Mouse (Mus musculus) ovary, postnatal 14 days (tissue): ENCODE data around the gene Cux1.
"Not testable (repeated sequence)": the region's sequence is repeated elsewhere in the genome, so short reads cannot be mapped to it uniquely, and the experiment has no call there.

Source experiments
- DNase-seq: peaks from one replicate; pipeline ENCODE4 v3.0.0; 2022; ENCODE audit warnings: low spot score

Cux1 gene

DNA sequence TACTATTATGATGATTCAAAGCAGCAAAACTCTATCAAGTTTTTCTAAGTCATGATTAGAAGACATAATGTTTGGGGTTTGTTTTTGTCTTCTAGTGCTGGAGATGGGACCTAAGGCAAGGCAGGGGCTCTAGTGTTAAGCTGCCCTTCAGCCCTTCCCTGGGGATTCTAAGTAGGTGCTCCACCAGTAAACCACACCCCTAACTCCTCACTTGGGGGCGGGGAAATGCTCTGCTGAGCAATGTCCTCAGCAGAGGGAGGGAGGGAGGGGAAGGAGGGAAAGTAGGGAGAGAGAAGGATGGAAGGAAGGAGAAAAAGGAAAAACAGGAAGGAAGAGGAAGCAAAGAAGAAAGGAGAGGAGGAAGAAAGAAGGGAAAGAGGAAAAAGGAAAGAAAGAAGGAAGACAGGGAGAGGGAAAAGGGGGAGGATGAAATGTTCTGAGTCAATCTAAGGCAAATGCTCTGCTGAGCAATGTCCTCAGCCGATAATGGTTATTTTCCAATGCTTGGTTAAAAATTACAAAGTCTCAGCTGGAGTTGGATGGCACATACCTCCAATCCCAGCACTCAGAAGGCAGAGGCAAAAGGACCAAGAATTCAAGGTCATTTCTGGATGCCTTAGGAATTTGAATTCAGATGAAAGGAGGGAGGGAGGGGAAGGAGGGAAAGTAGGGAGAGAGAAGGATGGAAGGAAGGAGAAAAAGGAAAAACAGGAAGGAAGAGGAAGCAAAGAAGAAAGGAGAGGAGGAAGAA lies 96.1 kb downstream of the Cux1 start:
- not testable (repeated sequence) for DNase-seq

DNA sequence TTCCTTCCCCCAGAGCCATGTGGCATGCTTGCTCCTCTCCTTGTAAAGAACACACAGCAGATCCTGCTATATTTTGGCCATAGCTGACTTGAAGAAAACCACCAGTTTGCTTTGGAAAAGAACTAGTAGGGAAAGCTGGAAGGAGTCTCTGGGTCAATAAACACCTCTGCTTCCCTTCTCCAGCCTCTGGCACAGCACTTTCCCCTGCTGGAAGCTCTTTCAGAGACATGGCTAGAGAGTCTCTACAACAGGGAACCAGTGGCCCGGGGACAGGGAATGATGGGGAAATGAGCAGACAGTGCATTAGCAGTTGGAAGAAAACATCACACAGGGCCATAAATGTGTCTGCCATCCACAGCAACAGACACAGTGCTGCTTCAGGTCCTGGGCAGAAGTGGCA lies 98.0 kb downstream of the Cux1 start:
- no peak for DNase-seq

DNA sequence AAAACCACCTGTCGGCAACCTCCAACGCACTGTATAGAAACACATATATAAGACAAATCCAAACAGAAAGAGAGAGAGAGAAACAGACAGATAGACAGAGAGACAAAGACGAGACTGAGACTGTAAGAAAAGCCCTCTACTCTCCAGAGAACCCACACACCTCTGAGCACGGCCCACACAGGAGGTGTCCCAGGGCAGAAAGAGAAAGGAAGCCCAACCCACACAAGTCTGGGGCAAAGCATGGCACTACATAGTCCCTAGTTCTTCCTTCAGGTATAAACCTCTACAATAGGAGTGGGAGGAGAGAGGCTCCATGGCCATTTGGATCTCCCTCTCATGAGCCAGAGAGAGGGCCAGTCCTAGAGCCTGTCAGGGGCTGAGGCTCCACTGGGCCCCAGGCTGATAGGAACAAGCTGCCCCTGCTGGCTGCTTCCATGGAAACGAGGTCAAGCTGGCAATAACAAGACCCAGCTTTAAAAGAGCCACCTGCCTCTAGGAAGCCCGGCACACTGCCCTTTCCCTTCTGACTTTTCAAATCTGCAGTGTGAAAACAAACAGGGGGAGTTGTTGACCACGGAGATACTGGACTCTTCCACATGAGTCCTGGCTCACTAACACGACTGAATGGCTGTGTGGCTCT lies 99.8 kb downstream of the Cux1 start:
- peak; percentile 31 for DNase-seq

DNA sequence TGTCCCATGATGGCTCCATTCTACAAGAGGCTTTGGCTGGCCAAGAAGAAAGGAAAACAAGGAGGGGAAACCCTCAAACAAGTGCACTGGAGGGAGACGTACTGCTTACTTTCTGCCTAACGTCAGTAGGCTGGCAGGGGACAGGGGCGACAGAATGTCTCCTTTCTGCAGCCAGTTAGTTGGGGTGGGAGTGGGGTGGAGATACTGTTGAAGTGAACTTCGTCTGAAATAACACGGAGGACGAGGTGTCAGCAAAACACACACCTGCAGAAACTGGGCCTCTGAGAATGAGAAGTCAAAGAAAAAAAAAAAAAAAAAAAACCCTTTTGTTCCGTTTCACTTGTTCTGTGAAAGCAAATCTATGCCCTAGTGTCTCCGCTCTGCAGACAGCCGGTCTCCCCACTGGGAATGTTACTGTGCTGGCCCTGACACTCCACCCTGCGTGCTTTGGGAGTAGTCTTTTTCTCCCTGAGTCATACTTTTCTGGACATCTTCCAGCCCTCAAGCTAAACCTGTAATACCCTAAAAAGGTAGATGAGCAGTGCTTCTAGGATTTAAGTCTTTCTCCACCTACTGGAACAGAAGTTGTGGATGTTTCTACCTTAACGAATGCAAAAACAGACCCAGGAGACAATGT lies 101.4 kb downstream of the Cux1 start:
- no peak for DNase-seq

DNA sequence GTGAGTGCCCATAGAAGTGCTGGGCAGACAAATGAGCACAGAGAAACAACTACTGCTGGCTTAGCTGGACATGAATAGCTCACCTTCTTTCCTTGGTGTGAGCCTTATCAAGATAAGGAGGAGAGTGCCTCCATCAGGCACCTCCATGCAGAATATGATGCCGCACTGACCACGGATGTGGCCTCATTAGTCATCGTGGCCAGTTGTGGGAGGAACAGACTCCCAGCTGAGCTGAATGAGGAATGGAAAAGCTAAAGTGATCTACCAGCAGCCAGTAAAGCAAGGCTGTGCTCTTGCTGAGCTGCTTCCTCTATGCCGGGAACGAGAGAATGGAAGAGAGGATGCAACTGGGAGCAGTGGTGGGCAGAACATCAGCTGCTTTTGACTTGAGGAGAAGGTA lies 101.9 kb downstream of the Cux1 start:
- DNase-seq, result no peak

DNA sequence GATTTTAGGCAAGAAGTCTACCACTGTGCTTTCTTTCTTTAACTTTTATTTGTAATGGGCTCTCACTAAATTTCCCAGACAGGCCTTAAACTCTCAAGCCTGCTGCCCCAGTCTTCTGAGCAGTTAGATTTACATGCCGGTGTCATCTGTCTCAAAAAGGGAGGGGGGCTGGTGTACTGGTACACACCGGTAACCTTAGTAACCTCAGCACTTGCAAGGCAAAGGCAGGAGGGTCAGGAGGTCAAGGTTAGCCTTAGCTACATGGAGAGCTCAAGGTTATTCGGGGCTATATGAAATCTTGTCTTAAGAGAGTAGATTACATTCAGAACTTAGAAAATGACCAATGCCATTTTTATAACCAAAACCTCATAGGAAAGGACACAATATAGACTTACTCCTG lies 102.4 kb downstream of the Cux1 start:
- DNase-seq, result no peak

DNA sequence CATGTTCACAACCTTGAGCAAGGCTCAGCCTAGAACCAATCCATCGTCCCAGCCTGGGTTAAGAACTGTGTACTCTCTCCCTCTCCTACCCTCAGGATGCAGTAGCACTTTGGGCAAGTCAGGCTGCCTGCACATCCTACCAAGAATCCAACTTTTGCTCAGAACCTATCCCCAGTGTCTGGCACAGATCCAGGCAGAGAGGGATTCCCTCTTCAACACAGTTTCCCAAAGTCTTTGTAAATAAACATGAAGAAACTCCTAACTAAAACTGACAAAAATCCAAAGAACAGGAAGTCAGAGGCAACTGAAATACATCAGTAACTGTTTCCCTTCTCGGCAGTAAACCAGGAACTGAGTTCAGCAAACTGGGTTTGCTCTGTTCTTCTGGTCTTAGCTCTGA lies 103.2 kb downstream of the Cux1 start:
- no peak for DNase-seq

DNA sequence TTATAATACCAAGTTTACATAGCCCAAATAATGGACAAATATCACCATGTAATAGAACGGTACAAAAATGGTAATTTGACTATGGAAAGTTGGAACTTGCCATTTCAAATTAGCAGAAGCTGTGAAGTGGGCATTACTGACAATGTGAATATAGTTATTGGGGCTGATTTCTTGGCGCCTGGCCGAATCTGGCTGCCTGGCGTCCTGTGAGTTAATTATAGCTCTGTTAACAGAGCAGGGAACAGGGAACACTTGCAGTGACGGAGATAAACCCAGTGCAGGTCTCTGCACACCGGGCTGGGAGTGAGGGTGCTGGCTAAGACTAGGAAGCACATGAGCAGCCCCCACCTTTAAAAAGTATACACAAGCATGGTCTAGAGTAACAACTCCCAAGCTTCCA lies 104.7 kb downstream of the Cux1 start:
- DNase-seq, result no peak

DNA sequence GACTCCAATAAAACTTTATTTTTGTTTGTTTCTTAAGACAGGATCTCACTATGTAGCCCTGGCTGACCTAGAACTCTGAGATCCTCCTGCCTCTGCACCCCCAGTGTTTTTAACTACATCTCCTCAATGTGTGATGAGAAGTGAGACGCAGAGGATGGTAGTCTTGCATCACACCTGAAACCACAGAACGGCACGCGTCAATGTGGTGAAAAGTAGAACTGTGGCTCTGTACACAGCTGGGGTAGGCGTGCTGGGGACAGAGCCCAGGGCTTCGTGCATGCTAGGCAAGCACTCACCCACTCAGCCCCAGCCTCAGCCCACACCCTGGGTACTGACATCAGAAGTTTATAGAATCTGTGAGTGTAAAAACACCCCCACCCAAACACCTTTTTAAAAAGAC lies 107.4 kb downstream of the Cux1 start:
- no peak for DNase-seq

DNA sequence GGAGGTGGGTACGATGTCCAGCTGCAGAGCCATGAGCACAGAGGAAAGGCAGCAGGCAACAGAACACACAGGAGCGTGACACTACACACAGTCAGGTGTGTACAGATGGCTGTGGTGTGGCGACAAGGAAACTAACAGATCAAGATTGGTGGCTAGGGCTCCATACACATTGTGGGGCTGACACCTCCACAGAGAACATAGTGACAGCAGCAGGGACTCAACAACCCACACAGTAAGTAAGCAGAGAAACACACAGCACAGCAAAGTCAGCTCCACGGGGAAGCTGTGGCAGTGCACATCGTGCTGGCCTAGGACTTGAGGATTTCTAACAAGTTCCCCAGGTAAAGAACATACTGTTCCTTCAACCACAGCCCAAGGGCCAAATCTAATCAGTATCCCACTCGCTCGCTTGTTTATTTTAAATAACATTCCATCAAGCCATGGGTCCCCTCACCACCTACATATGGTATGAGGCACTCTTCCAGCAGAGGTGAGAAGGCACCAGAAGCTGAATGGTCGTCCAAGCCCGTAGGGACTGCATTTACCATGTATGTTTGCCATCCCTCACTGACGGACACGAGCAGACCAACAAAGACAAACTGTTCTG lies 108.3 kb downstream of the Cux1 start:
- no peak for DNase-seq

DNA sequence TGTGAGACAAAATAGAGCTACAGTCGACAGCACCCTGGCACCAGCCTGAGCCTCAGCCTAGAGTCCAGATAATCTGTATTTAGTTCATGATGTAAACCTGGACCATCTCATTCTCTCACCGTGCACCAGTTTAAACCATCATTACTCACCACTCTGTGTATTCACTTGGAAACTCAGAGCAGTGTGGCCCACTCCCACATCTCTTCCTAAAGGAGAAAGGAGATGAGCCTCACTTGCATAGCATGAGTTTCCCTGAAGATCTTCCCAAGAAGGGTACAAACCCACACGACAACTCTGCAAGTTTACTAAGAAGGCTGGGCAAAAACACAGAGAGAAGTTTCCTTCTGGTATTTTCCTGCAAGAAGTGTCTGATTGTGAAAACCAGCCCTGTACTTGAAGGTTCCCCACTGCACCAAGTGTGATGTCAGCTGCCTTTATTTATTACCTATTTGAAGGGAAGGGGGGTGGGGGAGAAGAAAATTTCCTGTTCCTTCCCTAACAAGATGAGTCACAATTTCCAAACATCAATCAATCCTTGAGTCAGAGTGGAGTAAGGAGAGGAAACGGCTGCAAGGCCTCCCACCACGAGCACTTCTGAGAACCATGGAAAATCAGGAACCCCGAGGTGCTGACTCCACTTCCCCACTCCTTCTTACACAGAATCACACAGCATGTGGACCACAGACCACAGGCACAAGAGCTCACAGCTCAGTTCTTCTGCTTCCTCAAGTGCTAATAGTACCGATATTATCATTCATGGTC lies 109.0 kb downstream of the Cux1 start:
- DNase-seq, result no peak

DNA sequence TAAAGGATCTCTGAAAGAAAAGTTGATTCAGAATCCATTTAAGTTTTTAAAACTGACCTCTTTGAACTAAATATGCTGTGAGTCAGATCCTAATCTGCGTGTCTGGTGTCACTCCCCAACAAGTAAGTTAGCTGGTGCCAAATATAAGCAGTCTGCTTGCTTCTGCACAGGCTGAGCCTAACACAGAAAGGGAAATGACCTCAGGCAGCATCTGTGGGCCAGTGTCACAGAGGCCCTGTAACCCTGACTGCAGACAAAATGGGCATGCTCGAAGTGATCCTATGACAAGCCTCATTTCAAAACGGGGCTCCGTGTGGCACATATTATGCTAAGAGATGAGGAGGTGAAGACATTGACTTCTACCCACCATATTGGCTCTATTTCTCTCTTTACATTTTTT lies 110.9 kb downstream of the Cux1 start:
- DNase-seq, result no peak

DNA sequence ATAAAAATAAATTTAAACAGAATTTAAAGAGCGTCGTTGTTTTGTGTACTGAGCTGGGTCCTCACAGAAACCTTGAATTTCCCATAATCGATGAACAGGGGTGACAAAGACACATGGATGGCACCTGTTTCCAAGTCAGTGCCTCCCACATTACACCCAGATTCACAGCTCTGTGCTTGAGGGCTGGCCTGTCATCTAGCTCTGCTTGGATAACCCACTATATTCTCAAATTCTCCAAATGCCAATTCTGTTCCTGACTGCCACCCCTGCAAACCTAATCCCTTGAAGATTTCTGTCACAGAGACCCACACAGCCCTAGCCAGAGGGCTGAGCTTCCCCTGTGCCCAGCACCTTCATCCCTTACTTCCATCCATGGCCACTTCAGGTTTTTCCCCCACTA lies 114.6 kb downstream of the Cux1 start:
- no peak for DNase-seq

DNA sequence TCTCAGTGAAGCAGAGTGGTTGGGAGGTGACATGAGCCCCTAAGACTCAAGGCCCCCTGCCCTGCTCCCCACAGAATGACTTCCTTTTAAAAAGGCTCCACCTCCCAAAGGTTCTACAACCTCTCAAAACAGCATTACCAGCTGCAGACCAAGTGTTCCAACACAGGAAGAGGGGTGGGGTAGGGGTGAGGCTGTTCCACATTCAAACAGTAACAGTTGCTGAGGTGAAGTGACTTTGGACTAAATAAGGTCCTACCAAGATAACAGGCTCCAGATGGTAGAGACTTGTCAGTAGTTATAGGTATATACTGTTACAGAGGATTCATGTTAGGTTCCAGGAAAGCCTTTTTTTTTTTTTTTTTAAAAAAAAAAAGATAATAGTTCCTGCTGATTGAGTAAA lies 117.5 kb downstream of the Cux1 start:
- DNase-seq, result no peak

DNA sequence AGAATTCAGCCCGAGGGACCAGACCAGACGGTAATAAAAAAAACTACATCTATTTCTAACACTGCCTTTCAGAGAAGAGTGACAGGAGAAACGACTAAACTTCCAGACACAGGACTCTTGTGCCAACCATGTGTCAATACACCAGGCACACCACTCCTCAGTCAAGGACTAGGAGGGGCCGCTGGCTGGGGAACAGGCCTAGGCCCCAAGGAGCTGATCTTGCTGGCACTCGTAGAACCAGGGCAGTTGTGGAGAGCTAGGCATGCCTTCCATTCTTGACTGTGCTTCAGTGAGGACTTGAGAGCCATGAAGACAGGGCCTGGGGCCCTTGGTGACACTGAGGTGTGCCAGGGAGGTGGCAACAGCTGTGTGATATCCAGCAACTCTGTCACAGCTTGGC lies 121.3 kb downstream of the Cux1 start:
- no peak for DNase-seq

DNA sequence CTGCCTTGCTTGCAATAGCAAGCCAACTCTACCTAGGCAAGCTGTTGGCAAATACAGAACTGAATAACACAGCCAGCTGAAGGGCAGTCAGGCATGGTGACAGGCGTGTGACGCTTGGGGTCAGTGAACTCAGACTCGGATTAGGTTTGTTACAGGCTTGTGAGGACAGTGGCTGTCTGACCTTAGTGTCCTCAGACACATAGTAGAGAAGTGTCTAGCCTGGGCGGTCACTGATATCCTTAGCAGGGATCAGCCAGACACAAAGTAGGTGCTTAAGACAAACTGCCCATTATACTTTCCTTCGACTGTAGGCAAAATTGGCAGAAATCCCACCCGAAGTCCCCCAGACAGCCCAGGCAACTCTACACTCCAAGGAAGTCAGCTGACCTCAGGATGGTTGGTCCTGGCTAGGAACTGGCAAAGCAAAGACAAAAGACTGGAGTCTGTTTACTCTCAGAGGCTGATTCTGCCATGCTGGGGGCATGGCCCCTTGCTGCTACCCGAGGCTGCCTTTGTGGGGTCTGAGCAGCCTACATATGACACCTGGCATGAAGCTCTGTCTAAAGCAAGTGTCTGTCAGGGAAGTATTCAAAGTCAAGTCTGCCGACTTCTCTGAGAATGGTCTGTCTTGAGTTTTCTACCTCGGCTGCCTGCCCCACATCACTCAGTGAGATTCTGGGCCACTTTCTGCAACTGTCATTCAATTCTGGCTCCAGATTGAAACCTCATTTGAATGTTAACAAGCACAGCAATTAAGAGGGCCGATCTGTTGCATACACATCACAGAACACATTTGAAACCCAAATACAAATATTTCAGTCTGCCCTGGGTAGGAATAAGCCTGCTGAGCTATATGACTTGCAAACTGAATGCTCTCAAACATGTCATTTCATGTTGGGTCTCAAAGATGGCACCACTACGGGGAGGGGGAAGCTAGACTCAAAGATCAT lies 124.8 kb downstream of the Cux1 start:
- DNase-seq, result no peak

DNA sequence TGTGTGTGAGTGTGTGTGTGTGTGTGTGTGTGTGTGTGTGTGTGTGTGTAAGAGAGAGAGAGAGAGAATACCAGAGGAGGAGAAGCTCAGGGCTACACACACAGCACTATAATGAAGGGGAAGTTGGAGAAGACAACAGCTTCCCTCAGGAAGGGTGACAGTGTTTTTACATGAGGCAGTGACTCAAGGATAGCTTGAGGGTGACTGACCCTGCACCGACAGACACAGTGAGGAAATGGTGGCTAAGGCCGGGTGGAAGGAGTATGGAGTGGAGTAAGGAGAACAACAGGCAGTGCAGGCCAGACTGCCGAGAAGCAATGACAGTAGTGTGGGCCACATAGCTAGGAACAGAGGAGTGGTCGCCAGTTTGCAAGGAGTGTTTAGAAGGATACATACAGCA lies 137.6 kb downstream of the Cux1 start:
- no peak for DNase-seq

DNA sequence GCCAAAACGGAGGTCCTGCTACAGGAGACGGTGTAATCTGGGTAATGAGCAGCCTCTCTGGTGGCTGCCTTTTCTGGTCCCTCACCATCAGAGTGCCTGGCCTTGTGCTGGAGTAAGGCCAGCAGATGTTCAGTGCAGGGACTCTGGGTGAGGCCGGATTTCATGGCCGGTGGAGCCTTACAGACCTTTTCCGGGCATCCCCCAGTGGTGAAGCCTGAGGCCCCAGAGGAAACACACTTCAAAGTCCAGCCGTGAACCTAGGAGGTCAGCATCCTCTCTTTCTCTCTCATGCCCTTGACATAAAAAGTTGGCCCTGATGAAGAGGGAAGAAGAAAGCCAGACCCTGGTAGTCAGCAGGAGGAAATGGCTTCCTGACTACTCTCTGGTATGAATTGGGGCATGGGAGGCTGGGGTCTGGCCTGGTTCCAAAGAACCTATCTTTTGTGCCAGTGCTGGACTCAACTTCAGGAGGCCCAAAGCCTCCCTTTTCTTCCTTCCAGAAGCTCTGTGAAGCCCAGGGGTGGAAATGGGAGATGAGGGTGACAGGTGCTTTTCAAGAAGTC lies 138.7 kb downstream of the Cux1 start:
- no peak for DNase-seq

DNA sequence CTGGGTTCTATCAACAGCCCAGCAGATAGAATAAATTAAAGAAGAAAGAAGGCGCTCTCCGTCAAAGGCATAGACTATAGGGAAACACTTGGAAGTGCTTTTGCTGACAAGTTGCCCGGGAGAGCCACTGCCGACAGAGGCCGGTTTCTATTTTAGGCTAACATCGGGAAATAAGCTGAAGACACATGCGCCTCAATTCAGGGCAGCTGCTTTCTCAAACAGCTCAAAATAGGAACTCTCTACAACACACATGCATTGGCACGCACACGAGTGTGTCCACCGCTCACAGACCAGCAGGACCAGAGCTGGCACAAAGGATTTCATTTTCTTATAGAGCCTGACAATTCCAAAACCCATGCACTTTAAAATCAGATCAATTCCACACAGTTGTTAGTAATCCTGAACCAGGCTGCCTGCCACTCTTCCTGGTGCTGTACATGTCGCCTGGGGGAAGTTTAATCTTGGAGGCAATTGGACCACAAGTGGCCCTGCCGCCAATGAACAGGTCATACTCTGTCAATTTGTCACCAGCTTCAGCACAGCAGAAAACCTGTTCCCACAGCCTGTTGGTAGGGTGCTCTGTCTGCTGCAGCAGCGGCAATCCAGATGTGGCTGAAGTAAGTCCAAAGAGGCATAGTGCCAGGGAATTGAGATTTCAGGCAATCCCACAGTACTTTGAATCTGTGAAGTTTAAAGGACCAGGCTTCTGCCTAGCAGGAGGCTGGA lies 139.4 kb downstream of the Cux1 start:
- DNase-seq, result no peak

DNA sequence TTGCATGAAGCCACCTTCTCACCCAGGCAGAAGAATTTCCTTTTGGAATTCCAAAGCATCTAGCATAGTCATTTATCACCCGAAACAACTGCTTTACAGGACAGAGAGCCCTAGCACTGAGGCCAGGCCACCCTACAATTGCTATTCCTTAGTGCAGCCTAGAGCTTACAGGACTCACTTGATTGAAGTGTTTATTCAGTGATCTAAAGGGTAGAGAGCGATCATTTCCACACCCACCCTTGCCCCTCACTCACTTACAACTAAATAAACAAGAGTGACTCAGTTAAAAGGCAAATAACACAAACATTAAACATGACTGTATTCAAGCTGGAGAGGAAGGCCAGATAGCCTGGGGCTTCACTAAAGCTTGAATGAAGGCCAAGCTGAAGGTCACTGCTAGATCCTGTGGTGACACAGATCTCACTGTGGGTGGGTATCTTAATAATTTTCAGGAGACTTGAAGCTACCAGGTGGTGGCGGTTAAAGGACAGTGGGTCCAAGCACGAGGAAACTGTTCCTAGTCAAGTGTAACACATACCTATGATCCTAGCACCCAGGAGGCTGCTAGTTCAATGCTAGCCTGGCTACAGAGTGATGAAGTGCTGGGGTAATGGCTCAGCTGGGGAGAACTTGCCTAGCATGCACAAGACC lies 140.0 kb downstream of the Cux1 start:
- DNase-seq, result no peak
